Mouse (Mus musculus) forebrain, postnatal 0 days (tissue): ENCODE data around the gene Ptgir. TPM values are rescaled to one million over a fixed set of nuclear protein-coding genes. Genes with fewer than 3 reads are reported as not detected.
A peak's percentile ranks its signal among the peaks of the same experiment; 100 is the strongest.

Experiments used
- ATAC-seq: fragments of 200-750 bp; cut with Nextera tagmentation; 2 replicates; pipeline ENCODE4 v1.8.0; 2017; ENCODE audit warnings: mild to moderate bottlenecking, moderate library complexity
- DNase-seq: peaks from one replicate; pipeline ENCODE4 v3.0.0-alpha.2; 2015
- H3K27ac ChIP-seq: fragments of 300-500 bp; sonication (generic); 2 replicates; pipeline ENCODE4 v1.5.1; 2014; ENCODE audit warnings: low read depth, mild to moderate bottlenecking, antibody characterized with exemption, low read length, moderate library complexity, mixed read lengths
- H3K27me3 ChIP-seq: fragments of 300-500 bp; sonication (generic); 2 replicates; pipeline ENCODE4 v1.6.1; 2014; ENCODE audit warnings: mild to moderate bottlenecking, low read length, mixed read lengths; ENCODE audit not compliant: insufficient read depth
- H3K36me3 ChIP-seq: fragments of 300-500 bp; sonication (generic); 2 replicates; pipeline ENCODE4 v1.6.1; 2014; ENCODE audit warnings: mild to moderate bottlenecking, moderate library complexity; ENCODE audit not compliant: insufficient read depth
- H3K4me1 ChIP-seq: fragments of 300-500 bp; sonication (generic); 2 replicates; pipeline ENCODE4 v1.6.1; 2014; ENCODE audit warnings: antibody characterized with exemption; ENCODE audit not compliant: insufficient read depth
- H3K4me2 ChIP-seq: fragments of 300-500 bp; sonication (generic); 2 replicates; pipeline ENCODE4 v1.6.1; 2014; ENCODE audit warnings: low read depth, mild to moderate bottlenecking, moderate library complexity
- H3K4me3 ChIP-seq: fragments of 300-500 bp; sonication (generic); 2 replicates; pipeline ENCODE4 v1.5.1; 2014; ENCODE audit warnings: low read depth, low read length, mixed read lengths
- H3K9ac ChIP-seq: fragments of 300-500 bp; sonication (generic); 2 replicates; pipeline ENCODE4 v1.6.1; 2014; ENCODE audit warnings: mild to moderate bottlenecking
- H3K9me3 ChIP-seq: fragments of 300-500 bp; sonication (generic); 2 replicates; pipeline ENCODE4 v1.6.1; 2016; ENCODE audit warnings: low read length
- CTCF ChIP-seq: sonication (generic); IDR thresholded peaks from 2 replicates; pipeline ENCODE4 v1.5.1; 2016; ENCODE audit warnings: antibody characterized with exemption, control low read depth, low read depth
- WGBS: fragments of 180-500 bp; shearing (Covaris S2); extraction: QIAGEN DNeasy Blood & Tissue Kit; methylation state at CpG from one replicate; pipeline ENCODE4 v1.1.7; 2014; 5-methylcytosine and 5-hydroxymethylcytosine counted together
- polyA plus RNA-seq: library from polyadenylated mRNA; unstranded; fragments of >200 nt; fragmentation: Nextera tagmentation; extraction: Ambion mirVana; gene quantifications from 2 replicates; pipeline ENCODE4 v1.2.1, GENCODE M21; 2015
- total RNA-seq: library from RNA; depleted of rRNA; stranded (reverse); fragments of >200 nt; gene quantifications from 2 replicates; pipeline ENCODE4 v1.2.3, GENCODE M21; 2014

Gene Ptgir
- total and polyA plus RNA-seq, 2 experiments from 2014 or later: 0.08 TPM; not detected in 1

DNA sequence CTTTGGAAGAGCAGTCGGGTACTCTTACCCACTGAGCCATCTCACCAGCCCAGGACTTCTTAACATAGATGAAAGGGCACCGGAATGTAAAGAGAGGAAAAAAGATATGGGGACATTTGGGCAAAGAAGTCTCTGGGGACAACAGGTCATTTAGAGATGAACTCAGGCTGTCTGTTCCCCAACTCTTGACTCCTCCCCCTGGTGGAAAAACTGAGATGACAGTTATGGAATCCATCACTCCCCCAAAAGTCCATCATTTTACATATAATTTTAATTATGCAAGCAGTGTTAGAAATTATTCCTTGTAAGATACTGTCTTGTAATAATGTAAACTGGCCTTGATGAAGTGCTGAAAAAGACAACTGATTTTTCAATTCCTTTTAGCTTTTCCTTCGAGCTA lies 28.6 kb upstream of the Ptgir start:
- no peaks in the 10 kb centered on the region for H3K36me3 ChIP-seq
- H3K27me3 ChIP-seq: no peaks in the 10 kb centered on the region
- WGBS: 87% methylated on average over 3 of the region's 3 CpGs
- no peak for TF ChIP-seq CTCF
- H3K4me1 ChIP-seq: peaks cover 7% of the 10 kb centered on the region; the same call in 1 of the 2 replicates
- no peak overlapping the region for H3K9ac ChIP-seq
- H3K27ac ChIP-seq: no peak overlapping the region
- no peak for ATAC-seq
- H3K9me3 ChIP-seq: no peaks in the 10 kb centered on the region
- H3K4me2 ChIP-seq: no peak overlapping the region
- no peak for DNase-seq
- H3K4me3 ChIP-seq: no peak overlapping the region

- no peak for ATAC-seq
- H3K27ac ChIP-seq: no peak overlapping the region
Observed at GRCm38 (mm10) chr7:16879796-16880547, 26.3 kb upstream of the Ptgir start.

DNA sequence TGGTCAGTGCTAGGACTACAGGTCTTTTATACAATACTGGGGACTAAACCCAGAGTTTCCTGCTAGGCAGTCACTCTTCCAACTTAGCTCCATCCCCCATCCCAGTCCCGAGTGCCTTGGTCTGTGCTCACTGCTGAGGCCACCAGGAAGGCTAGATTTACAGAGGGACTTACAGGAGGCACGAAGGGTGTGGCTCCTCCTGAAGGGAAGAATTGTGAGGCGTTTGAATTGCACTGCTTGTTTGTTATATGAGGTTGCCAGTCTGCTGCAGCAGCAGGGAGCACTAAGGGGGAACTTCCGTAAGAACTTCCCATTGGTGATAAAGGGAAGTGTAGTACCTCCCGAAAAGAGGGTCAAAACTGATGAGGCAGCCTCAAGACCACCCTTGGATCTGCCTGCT lies 25.7 kb upstream of the Ptgir start:
- peaks cover 12% of the 10 kb centered on the region; the same call in 1 of the 2 replicates for H3K36me3 ChIP-seq

More at GRCm38 (mm10) chr7:16879796-16880547, 26.3 kb upstream of the Ptgir start:
- peaks cover 10% of the 10 kb centered on the region; the same call in 1 of the 2 replicates for H3K36me3 ChIP-seq
- H3K4me2 ChIP-seq: no peak overlapping the region
- TF ChIP-seq CTCF: no peak
- no peak for DNase-seq
- no peaks in the 10 kb centered on the region for H3K9me3 ChIP-seq
- H3K4me1 ChIP-seq: peaks cover 7% of the 10 kb centered on the region; the same call in 1 of the 2 replicates
- WGBS: 23% methylated on average over 9 of the region's 9 CpGs
- H3K27me3 ChIP-seq: peaks cover 14% of the 10 kb centered on the region
- no peak overlapping the region for H3K4me3 ChIP-seq
- 0 out of 2 replicates have a peak overlapping the region, but pooled peaks have one; percentile 22 for H3K9ac ChIP-seq

DNA sequence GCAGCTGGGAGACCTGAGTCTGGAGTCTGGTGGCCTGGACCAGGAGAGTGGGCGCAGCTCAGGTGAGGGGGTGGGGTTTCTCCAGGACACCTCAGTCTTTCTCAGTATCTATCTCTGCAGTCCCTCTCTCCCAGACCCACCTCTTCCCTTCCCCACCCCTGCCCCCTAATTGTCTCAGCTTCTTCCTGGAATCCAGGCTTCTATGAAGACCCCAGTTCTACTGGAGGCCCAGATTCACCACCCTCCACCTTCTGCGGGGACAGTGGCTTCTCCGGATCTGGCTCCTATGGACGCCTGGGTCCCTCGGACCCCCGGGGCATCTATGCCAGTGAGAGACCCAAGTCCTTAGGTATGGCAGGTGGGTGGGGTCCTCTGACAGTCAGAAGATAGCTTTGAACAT lies 23.1 kb upstream of the Ptgir start:
- Histone ChIP-seq H3K4me3 (no peak overlapping the region), H3K36me3 (peaks cover 25% of the 10 kb centered on the region), H3K27ac (no peak overlapping the region), H3K4me2 (no peak overlapping the region), H3K9ac (no peak overlapping the region), H3K27me3 (peaks cover 14% of the 10 kb centered on the region), H3K9me3 (no peaks in the 10 kb centered on the region), H3K4me1 (no peaks in the 10 kb centered on the region)
- no peak for TF ChIP-seq CTCF
- WGBS: 92% methylated on average over 6 of the region's 6 CpGs
- ATAC-seq (no peak), DNase-seq (no peak)

More for the DNA sequence above, 25.7 kb upstream of the Ptgir start:
- no peak for TF ChIP-seq CTCF
- no peaks in the 10 kb centered on the region for H3K9me3 ChIP-seq
- 24% methylated on average over 5 of the region's 5 CpGs for WGBS
- ATAC-seq: no peak
- no peak overlapping the region for H3K9ac ChIP-seq
- no peak overlapping the region for H3K27ac ChIP-seq
- peaks cover 14% of the 10 kb centered on the region for H3K27me3 ChIP-seq
- no peak overlapping the region for H3K4me2 ChIP-seq
- H3K4me1 ChIP-seq: peaks cover 7% of the 10 kb centered on the region; the same call in 1 of the 2 replicates
- no peak overlapping the region for H3K4me3 ChIP-seq
- no peak for DNase-seq

DNA sequence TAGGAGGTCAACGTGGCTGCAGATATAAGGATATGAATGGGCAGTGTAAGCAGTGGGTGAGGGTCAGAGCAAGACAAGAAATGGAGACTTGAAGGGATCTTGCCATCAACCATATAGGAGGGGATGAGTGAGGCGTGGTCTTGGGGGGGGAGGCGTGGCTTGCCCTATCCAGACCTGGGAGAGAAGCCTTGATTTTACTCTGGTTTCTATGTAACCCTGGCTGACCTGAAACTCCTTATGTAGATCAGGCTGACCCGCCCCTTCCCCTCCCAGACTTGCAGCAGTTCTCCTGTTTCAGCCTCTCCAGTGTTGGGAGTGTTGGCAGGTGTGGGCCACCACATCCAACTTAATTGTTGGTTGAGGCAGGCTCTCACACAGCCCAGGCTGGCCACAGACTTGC lies 22.0 kb upstream of the Ptgir start:
- no peak overlapping the region for H3K4me3 ChIP-seq
- DNase-seq (no peak), ATAC-seq (no peak)
- H3K27me3 ChIP-seq: peaks cover 14% of the 10 kb centered on the region
- no peak overlapping the region for H3K9ac ChIP-seq
- H3K9me3 ChIP-seq: no peaks in the 10 kb centered on the region
- H3K27ac ChIP-seq: no peak overlapping the region
- 75% methylated on average over 4 of the region's 4 CpGs for WGBS
- H3K4me1 ChIP-seq: no peaks in the 10 kb centered on the region
- H3K36me3 ChIP-seq: peaks cover 25% of the 10 kb centered on the region
- TF ChIP-seq CTCF: no peak
- H3K4me2 ChIP-seq: no peak overlapping the region

DNA sequence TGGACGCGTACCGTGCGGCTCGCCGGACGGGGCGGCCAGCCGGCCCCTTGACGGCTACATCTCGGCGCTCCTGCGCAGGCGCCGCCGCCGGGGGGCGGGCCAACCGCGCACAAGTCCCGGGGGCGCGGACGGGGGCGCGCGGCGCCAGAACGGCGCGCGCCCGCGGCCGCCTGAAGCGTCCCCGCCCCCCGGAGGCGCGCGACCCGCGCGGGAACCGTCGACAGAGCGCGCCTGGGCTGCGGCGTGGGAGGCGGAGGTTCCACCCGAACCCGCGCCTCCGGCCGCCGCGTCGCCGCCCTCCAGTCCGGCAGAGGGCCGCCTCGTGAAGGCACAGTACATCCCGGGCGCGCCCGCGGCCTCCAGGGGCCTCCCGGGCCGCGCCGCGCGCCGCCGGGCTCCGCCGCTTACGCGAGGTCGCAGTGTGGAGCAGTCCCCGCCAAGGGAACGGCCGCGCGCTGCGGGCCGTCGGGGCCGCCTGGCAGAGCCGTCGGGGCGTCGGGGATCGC lies 21.0 kb upstream of the Ptgir start:
- Histone ChIP-seq H3K4me2 (peak overlapping the region; percentile 32), H3K4me3 (peak overlapping the region; percentile 30), H3K9me3 (no peaks in the 10 kb centered on the region), H3K27ac (no peak overlapping the region), H3K36me3 (peaks cover 25% of the 10 kb centered on the region), H3K4me1 (no peaks in the 10 kb centered on the region), H3K9ac (no peak overlapping the region), H3K27me3 (peaks cover 14% of the 10 kb centered on the region)
- no peak for TF ChIP-seq CTCF
- DNase-seq: peak; percentile 68
- peak; percentile 53; the same call in 1 of the 2 replicates for ATAC-seq
- 16% methylated on average over 83 of the region's 95 CpGs for WGBS

- DNase-seq (no peak), ATAC-seq (peak; percentile 7; the same call in 1 of the 2 replicates)
- peak overlapping the region; percentile 32; the same call in 1 of the 2 replicates for H3K4me2 ChIP-seq
- H3K4me3 ChIP-seq: peak overlapping the region; percentile 30; the same call in 1 of the 2 replicates
- H3K9me3 ChIP-seq: no peaks in the 10 kb centered on the region
- H3K9ac ChIP-seq: no peak overlapping the region
- H3K27me3 ChIP-seq: peaks cover 14% of the 10 kb centered on the region
- H3K27ac ChIP-seq: no peak overlapping the region
- 50% methylated on average over 56 of the region's 59 CpGs for WGBS
- no peak for TF ChIP-seq CTCF
- no peaks in the 10 kb centered on the region for H3K4me1 ChIP-seq
- peaks cover 25% of the 10 kb centered on the region for H3K36me3 ChIP-seq
Observed at GRCm38 (mm10) chr7:16885905-16886304, 20.4 kb upstream of the Ptgir start.
